Mouse (Mus musculus): ENCODE data around the gene Anks6.
A peak's percentile ranks its signal among the peaks of the same experiment; 100 is the strongest.
"Not testable (repeated sequence)": the region's sequence is repeated elsewhere in the genome, so short reads cannot be mapped to it uniquely, and the experiment has no call there.

The Anks6 gene

GRCm38 (mm10) chr4:47056791-47057509 is at the start of gene Anks6:
Anks6 (minus strand) TSS chr4:47057427.
- peak; percentile 79 for DNase-seq (ENCODE audit: extremely low spot score, low spot score)

GRCm38 (mm10) chr4:47103561-47103960 is 46.3 kb upstream of the Anks6 start:
- DNase-seq (ENCODE audit: extremely low spot score, low spot score) = no peak

GRCm38 (mm10) chr4:47093647-47094046 is 36.4 kb upstream of the Anks6 start:
- DNase-seq (ENCODE audit: extremely low spot score, low spot score) = peak; percentile 40

- peak; percentile 19 for DNase-seq (ENCODE audit: extremely low spot score, low spot score)
These were observed 35.9 kb upstream of the Anks6 start for GRCm38 (mm10) chr4:47093161-47093560.

- DNase-seq (ENCODE audit: extremely low spot score, low spot score) = peak; percentile 57
These were observed 35.3 kb upstream of the Anks6 start for GRCm38 (mm10) chr4:47092387-47093021.

GRCm38 (mm10) chr4:47091493-47092386 is 34.5 kb upstream of the Anks6 start, which contains the start of gene Galnt12:
Galnt12 (plus strand) TSS chr4:47091909.
- peak; percentile 64 for DNase-seq (ENCODE audit: extremely low spot score, low spot score)

- no peak for DNase-seq (ENCODE audit: extremely low spot score, low spot score)
These were observed 31.4 kb upstream of the Anks6 start for GRCm38 (mm10) chr4:47088671-47089070.

GRCm38 (mm10) chr4:47083824-47084223 is 26.6 kb upstream of the Anks6 start:
- DNase-seq (ENCODE audit: extremely low spot score, low spot score) = no peak

- DNase-seq (ENCODE audit: extremely low spot score, low spot score) = no peak
These were observed 23.4 kb upstream of the Anks6 start for GRCm38 (mm10) chr4:47080647-47081010.

GRCm38 (mm10) chr4:47079997-47080646 is 22.9 kb upstream of the Anks6 start:
- DNase-seq (ENCODE audit: extremely low spot score, low spot score) = no peak

GRCm38 (mm10) chr4:47075054-47075453 is 17.8 kb upstream of the Anks6 start:
- no peak for DNase-seq (ENCODE audit: extremely low spot score, low spot score)

- no peak for DNase-seq (ENCODE audit: extremely low spot score, low spot score)
These were observed 3.7 kb upstream of the Anks6 start for GRCm38 (mm10) chr4:47060900-47061299.

GRCm38 (mm10) chr4:47057510-47058325 is 491 bp upstream of the Anks6 start:
- DNase-seq (ENCODE audit: extremely low spot score, low spot score) = no peak

GRCm38 (mm10) chr4:47055570-47056080 is 1.6 kb downstream of the Anks6 start:
- DNase-seq (ENCODE audit: extremely low spot score, low spot score) = no peak

GRCm38 (mm10) chr4:47055170-47055569 is 2.1 kb downstream of the Anks6 start:
- DNase-seq (ENCODE audit: extremely low spot score, low spot score) = not testable (repeated sequence)

- DNase-seq (ENCODE audit: extremely low spot score, low spot score) = no peak
These were observed 5.3 kb downstream of the Anks6 start for GRCm38 (mm10) chr4:47051905-47052304.

- peak; percentile 30 for DNase-seq (ENCODE audit: extremely low spot score, low spot score)
These were observed 6.4 kb downstream of the Anks6 start for GRCm38 (mm10) chr4:47050642-47051381.

GRCm38 (mm10) chr4:47050167-47050566 is 7.1 kb downstream of the Anks6 start:
- DNase-seq (ENCODE audit: extremely low spot score, low spot score) = peak; percentile 94

- DNase-seq (ENCODE audit: extremely low spot score, low spot score) = no peak
These were observed 8.0 kb downstream of the Anks6 start for GRCm38 (mm10) chr4:47049216-47049615.

GRCm38 (mm10) chr4:47047765-47048164 is 9.5 kb downstream of the Anks6 start:
- DNase-seq (ENCODE audit: extremely low spot score, low spot score) = no peak

Measured in neural tube, embryonic 10.5 days (tissue).